Mouse (Mus musculus) lung, embryonic 16.5 days (tissue): ENCODE measurements at regions not wholly inside any gene's neighbourhood (a gene's known extent, or its start where the extent isn't known, plus 50 kb on each side); places are given as distances from the start of the nearest gene placed in this dataset.

Experiments
- ATAC-seq: fragments of 200-750 bp; cut with Nextera tagmentation; 2 replicates; pipeline ENCODE4 v1.8.0; 2017; ENCODE audit warnings: low read depth, mild to moderate bottlenecking, moderate library complexity
- H3K27ac ChIP-seq: fragments of 300-500 bp; sonication (generic); 2 replicates; pipeline ENCODE4 v1.5.1; 2014; ENCODE audit warnings: mild to moderate bottlenecking, control low read depth, low read length
- H3K27me3 ChIP-seq: fragments of 300-500 bp; sonication (generic); 2 replicates; pipeline ENCODE4 v1.6.1; 2014; ENCODE audit warnings: low read depth, low read length, mixed read lengths; ENCODE audit not compliant: control insufficient read depth, insufficient read depth
- H3K36me3 ChIP-seq: fragments of 300-500 bp; sonication (generic); 2 replicates; pipeline ENCODE4 v1.6.1; 2014; ENCODE audit warnings: low read length; ENCODE audit not compliant: control insufficient read depth, insufficient read depth
- H3K4me1 ChIP-seq: fragments of 300-500 bp; sonication (generic); replicated peaks from 2 replicates; pipeline ENCODE4 v1.6.1; 2014; ENCODE audit warnings: low read length, mixed read lengths; ENCODE audit not compliant: control insufficient read depth, insufficient read depth
- H3K4me2 ChIP-seq: fragments of 300-500 bp; sonication (generic); 2 replicates; pipeline ENCODE4 v1.6.1; 2014; ENCODE audit warnings: low read depth, low read length, control low read depth
- H3K4me3 ChIP-seq: fragments of 300-500 bp; sonication (generic); 2 replicates; pipeline ENCODE4 v1.5.1; 2014; ENCODE audit warnings: mild to moderate bottlenecking, low read length, control low read depth
- H3K9ac ChIP-seq: fragments of 300-500 bp; sonication (generic); 2 replicates; pipeline ENCODE4 v1.6.1; 2014; ENCODE audit warnings: low read length, control low read depth
- H3K9me3 ChIP-seq: fragments of 300-500 bp; sonication (generic); 2 replicates; pipeline ENCODE4 v1.6.1; 2016; ENCODE audit warnings: low read length; ENCODE audit not compliant: control insufficient read depth
- WGBS: fragments of 180-500 bp; shearing (Covaris S2); extraction: QIAGEN DNeasy Blood & Tissue Kit; methylation state at CpG from one replicate; pipeline ENCODE4 v1.1.7; 2014; 5-methylcytosine and 5-hydroxymethylcytosine counted together

DNA sequence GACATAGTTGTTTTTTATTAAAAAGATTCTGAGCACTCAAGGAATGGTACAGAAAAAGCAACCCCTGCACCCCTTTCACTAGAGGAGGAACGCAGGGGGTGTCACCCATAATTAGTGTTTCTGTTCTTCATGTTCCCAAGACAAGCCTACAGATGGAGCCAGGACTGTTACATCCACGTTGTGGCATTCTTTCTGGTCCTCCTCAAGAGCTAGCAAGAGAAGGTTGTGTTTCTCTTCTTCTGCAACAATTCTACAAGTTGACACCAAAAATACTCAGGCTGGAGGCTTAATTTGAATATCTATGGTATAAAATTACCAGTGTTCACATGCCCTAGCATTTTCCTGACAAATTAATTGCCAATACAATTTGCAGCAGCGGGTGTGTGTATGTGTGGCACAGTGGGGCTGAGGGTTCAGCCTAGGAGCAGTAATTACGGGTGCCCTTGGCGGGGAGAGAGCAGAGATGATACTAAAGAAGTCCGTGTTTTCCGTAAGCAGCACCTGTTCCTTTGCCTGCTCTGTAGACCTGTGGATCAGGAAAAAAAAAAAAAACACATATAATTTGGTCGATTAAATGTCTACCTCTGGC lies 98.4 kb upstream of the Cpne4 start:
- WGBS: 66% methylated on average over 8 of the region's 8 CpGs
- H3K36me3 ChIP-seq: no peaks in the 10 kb centered on the region
- no peak for ATAC-seq

GRCm38 (mm10) chr9:104444906-104445305 lies 102.2 kb upstream of the Cpne4 start:
- Histone ChIP-seq H3K9ac (no peak overlapping the region), H3K4me2 (no peak overlapping the region), H3K9me3 (no peaks in the 10 kb centered on the region), H3K27me3 (no peaks in the 10 kb centered on the region), H3K36me3 (no peaks in the 10 kb centered on the region), H3K4me3 (no peak overlapping the region), H3K4me1 (peaks cover 4% of the 10 kb centered on the region; the same call in 1 of the 2 replicates), H3K27ac (no peak overlapping the region)
- ATAC-seq: no peak
- 56% methylated on average over 5 of the region's 5 CpGs for WGBS

More for the DNA sequence above, 98.4 kb upstream of the Cpne4 start:
- Histone ChIP-seq H3K4me1 (no peaks in the 10 kb centered on the region), H3K27ac (no peak overlapping the region), H3K9ac (no peak overlapping the region), H3K4me2 (no peak overlapping the region), H3K27me3 (no peaks in the 10 kb centered on the region), H3K9me3 (no peaks in the 10 kb centered on the region), H3K4me3 (no peak overlapping the region)

DNA sequence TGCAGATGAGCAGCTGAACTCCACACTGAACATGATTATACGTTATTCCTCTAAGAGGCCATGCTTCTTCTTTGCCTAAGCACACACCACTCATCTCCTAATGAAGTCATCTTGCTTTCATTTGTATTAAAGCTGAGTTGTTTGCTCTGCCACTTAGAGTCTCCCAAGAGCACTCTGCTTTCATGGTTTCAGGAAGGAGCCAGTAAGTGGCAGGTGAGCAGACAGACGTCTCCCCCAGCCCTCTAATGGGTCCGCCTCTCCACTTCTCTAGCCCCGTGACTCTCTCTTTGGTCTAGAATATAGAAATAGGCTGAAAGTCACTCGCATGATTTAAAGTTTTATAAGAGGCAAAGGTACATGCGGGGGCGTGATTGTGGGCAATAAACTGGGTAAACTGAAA lies 103.8 kb upstream of the Cpne4 start:
- WGBS: 38% methylated on average over 7 of the region's 7 CpGs
- no peak overlapping the region for H3K4me2 ChIP-seq
- H3K27me3 ChIP-seq: no peaks in the 10 kb centered on the region
- no peak overlapping the region for H3K9ac ChIP-seq
- no peaks in the 10 kb centered on the region for H3K36me3 ChIP-seq
- H3K4me1 ChIP-seq: peaks cover 4% of the 10 kb centered on the region; the same call in 1 of the 2 replicates
- ATAC-seq: peak; percentile 96
- H3K4me3 ChIP-seq: no peak overlapping the region
- H3K27ac ChIP-seq: no peak overlapping the region
- H3K9me3 ChIP-seq: no peaks in the 10 kb centered on the region

DNA sequence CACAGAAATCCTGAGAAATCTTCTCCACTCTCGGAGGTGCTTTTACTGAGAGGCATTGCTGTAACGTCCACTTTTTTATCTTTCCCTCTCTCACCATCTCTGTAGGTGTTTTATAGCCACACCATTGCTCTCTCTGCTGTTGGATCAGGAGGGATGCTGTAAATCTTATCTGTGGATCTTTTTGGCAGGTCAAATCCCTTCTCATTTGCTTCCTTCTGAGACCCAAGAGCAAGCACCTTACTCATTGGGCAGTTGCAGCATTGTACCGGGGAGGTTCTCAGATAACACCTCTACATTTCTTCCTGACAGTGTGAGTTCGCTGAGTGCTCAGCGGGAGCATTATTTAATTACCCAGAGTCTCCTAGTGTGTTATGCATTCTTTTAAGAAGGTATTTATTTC lies 75.5 kb upstream of the Acpp start:
- Histone ChIP-seq H3K4me2 (no peak overlapping the region), H3K36me3 (no peaks in the 10 kb centered on the region), H3K4me3 (no peak overlapping the region), H3K9me3 (no peaks in the 10 kb centered on the region), H3K27me3 (peaks cover 3% of the 10 kb centered on the region; the same call in 1 of the 2 replicates), H3K4me1 (peaks cover 2% of the 10 kb centered on the region; the same call in 1 of the 2 replicates), H3K27ac (no peak overlapping the region), H3K9ac (no peak overlapping the region)
- ATAC-seq: no peak
- WGBS: 28% methylated on average over 5 of the region's 5 CpGs

DNA sequence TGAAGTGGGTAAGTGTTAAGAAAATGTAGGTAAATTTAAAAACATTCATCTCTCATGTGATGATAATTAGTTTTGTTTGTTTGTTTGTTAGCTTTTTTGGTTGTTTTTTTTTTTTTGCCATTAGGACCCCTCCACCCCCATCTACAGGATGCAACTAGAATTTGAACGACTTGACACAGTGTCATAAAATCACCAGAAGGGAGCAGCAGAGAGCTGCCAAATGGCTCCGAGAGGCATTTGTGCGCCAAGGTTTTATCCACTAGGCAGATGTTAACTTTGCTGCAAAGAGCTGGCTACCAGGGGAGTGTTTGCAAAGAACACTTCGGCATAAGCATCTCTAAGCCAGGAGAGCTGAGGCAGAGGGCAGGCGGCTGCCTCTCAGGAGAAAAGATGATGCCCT lies 72.7 kb upstream of the Acpp start:
- ATAC-seq: no peak
- Histone ChIP-seq H3K9me3 (no peaks in the 10 kb centered on the region), H3K27me3 (peaks cover 3% of the 10 kb centered on the region; the same call in 1 of the 2 replicates), H3K4me3 (no peak overlapping the region), H3K27ac (no peak overlapping the region), H3K4me2 (no peak overlapping the region), H3K36me3 (no peaks in the 10 kb centered on the region), H3K9ac (no peak overlapping the region), H3K4me1 (peaks cover 2% of the 10 kb centered on the region; the same call in 1 of the 2 replicates)
- 4% methylated on average over 5 of the region's 5 CpGs for WGBS

DNA sequence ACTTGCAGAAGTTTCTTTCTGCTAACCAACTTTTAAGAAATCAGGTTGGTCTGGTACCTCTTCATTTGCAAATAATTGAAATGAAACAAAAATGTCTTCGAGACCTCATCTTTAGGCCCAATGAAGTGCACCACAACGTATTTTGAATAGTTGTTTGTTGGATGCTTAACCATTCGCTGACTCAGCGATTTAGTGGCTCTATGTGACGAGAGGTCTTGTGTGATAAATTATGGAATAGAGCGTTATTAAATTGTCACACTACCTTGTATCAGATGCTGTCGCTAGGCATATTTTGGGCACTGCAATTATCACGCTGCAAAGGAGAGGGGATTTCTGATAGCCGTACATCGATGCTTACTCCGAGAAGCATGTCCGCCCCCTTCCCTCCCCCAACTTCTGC lies 71.8 kb upstream of the Acpp start:
- peak overlapping the region; percentile 25 for H3K4me3 ChIP-seq
- 24% methylated on average over 12 of the region's 12 CpGs for WGBS
- peak overlapping the region; percentile 34 for H3K4me2 ChIP-seq
- no peak for ATAC-seq
- peaks cover 2% of the 10 kb centered on the region; the same call in 1 of the 2 replicates for H3K4me1 ChIP-seq
- no peak overlapping the region for H3K27ac ChIP-seq
- no peaks in the 10 kb centered on the region for H3K36me3 ChIP-seq
- no peak overlapping the region for H3K9ac ChIP-seq
- H3K27me3 ChIP-seq: peaks cover 3% of the 10 kb centered on the region; the same call in 1 of the 2 replicates
- no peaks in the 10 kb centered on the region for H3K9me3 ChIP-seq

DNA sequence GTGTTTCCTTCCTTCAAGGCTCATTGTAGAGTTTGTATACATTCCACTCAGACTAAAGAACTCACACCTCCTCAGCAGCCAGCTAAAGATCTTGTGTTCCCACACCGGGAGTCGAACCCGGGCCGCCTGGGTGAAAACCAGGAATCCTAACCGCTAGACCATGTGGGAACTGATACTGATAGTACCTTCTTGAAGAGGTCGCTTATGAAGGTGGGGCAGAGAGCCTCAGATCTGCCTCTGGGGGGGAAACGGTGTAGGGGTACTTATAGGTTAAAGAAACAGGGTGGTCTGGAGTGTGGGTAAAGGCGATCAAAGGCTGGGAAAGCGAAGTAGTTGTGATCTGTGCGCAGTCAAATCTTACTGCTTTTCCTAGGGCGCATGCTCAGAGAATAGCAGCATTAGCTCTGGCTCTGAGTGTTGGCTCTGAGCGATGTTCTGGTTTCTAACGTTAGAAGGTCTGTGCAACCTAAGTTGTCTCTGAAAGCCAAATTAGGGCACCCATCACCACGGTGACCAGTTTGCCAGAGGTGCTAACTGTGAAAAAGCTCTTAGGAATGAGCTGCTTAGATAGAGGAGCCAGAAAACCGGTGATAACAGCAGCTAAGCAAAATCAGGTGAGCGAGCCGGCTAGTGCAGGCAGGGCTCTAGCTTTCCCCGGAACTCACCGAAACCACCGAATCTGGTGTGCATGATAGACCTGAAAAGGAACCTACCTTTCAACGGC lies 71.2 kb upstream of the Acpp start:
- no peaks in the 10 kb centered on the region for H3K36me3 ChIP-seq
- H3K9me3 ChIP-seq: no peaks in the 10 kb centered on the region
- H3K4me2 ChIP-seq: peak overlapping the region; percentile 34
- ATAC-seq: no peak
- H3K27me3 ChIP-seq: peaks cover 3% of the 10 kb centered on the region; the same call in 1 of the 2 replicates
- peak overlapping the region; percentile 25 for H3K4me3 ChIP-seq
- WGBS: 15% methylated on average over 21 of the region's 21 CpGs
- no peak overlapping the region for H3K9ac ChIP-seq
- H3K27ac ChIP-seq: no peak overlapping the region
- peaks cover 2% of the 10 kb centered on the region; the same call in 1 of the 2 replicates for H3K4me1 ChIP-seq

- Histone ChIP-seq H3K27ac (no peak overlapping the region), H3K9ac (no peak overlapping the region), H3K4me3 (peak overlapping the region; percentile 28), H3K4me2 (peak overlapping the region; percentile 51), H3K4me1 (peaks cover 2% of the 10 kb centered on the region; the same call in 1 of the 2 replicates), H3K27me3 (peaks cover 3% of the 10 kb centered on the region; the same call in 1 of the 2 replicates), H3K9me3 (no peaks in the 10 kb centered on the region), H3K36me3 (no peaks in the 10 kb centered on the region)
- 17% methylated on average over 17 of the region's 18 CpGs for WGBS
- peak; percentile 74 for ATAC-seq
Measured at GRCm38 (mm10) chr9:104407559-104408376, 70.2 kb upstream of the Acpp start.

GRCm38 (mm10) chr9:104407011-104407410 lies 69.5 kb upstream of the Acpp start:
- ATAC-seq: no peak
- no peak overlapping the region for H3K4me2 ChIP-seq
- peaks cover 3% of the 10 kb centered on the region; the same call in 1 of the 2 replicates for H3K27me3 ChIP-seq
- WGBS: 54% methylated on average over 2 of the region's 2 CpGs
- peaks cover 2% of the 10 kb centered on the region; the same call in 1 of the 2 replicates for H3K4me1 ChIP-seq
- H3K36me3 ChIP-seq: no peaks in the 10 kb centered on the region
- no peaks in the 10 kb centered on the region for H3K9me3 ChIP-seq
- no peak overlapping the region for H3K27ac ChIP-seq
- H3K4me3 ChIP-seq: no peak overlapping the region
- H3K9ac ChIP-seq: no peak overlapping the region
